Mouse (Mus musculus): ENCODE measurements around the gene Evi5.

DNA sequence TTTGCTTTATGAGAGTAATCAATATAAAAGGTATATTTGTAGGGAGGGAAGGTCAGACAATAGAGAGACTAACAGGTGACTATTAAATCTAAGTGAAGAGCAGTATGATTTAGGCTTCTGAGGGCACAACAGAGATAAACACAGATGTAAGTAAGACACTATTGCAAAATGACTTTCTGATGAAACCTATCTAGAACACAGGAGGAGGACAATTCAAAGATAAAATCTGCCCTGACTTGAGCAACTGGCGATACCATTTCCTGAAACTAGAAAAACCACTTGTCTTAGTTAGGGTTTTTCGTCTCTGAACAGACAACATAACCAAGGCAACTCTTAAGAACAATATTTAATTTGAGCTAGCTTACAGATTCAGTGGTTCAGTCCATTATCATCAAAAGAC, 19.4 kb downstream of the Evi5 start:
- TF ChIP-seq CTCF (IDR thresholded peaks at IDR 0.05; ENCODE audit: extremely low read depth, insufficient read depth, insufficient read length, insufficient replicate concordance) (no peak), POLR2A (IDR thresholded peaks at IDR 0.05; ENCODE audit: low read depth, low read length) (no peak)
